Mouse (Mus musculus) heart, postnatal 4 days (tissue): ENCODE results near the gene Sbf2. TPM values are rescaled to one million over a fixed set of nuclear protein-coding genes. Genes with fewer than 3 reads are reported as not detected.

Experiments used
- DNase-seq: peaks from one replicate; pipeline ENCODE4 v3.0.0; 2021
- total RNA-seq, 2 experiments: library from RNA; stranded (reverse); gene quantifications; 2 replicates each; pipeline ENCODE4 v1.2.3; 2021

The Sbf2 gene
- total RNA-seq, 2 experiments from 2014 or later, result 68.4 to 70.1 TPM

- DNase-seq, result no peak
These were observed 344.3 kb downstream of the Sbf2 start for GRCm38 (mm10) chr7:110270455-110270854.

- DNase-seq, result no peak
These were observed 344.9 kb downstream of the Sbf2 start for GRCm38 (mm10) chr7:110269777-110270176.

GRCm38 (mm10) chr7:110268511-110268910, 346.2 kb downstream of the Sbf2 start:
- DNase-seq, result no peak

GRCm38 (mm10) chr7:110267994-110268393, 346.7 kb downstream of the Sbf2 start:
- no peak for DNase-seq

- no peak for DNase-seq
These were observed 347.7 kb downstream of the Sbf2 start for GRCm38 (mm10) chr7:110267014-110267413.

GRCm38 (mm10) chr7:110265796-110266195, 348.9 kb downstream of the Sbf2 start:
- DNase-seq, result peak; percentile 95

- DNase-seq, result no peak
These were observed 351.2 kb downstream of the Sbf2 start for GRCm38 (mm10) chr7:110263474-110263873.

- DNase-seq, result no peak
These were observed 352.1 kb downstream of the Sbf2 start for GRCm38 (mm10) chr7:110262661-110263060.

GRCm38 (mm10) chr7:110261807-110262206, 352.9 kb downstream of the Sbf2 start:
- DNase-seq, result no peak

- DNase-seq, result peak; percentile 26
These were observed 354.6 kb downstream of the Sbf2 start for GRCm38 (mm10) chr7:110259966-110260711.

GRCm38 (mm10) chr7:110258196-110258950, 356.3 kb downstream of the Sbf2 start:
- no peak for DNase-seq

Other genes starting within 250 kb of the Sbf2 start
- 10 to 100 TPM; 17.1 to 18.2 TPM for gene Adm, start 12.7 kb upstream of the Sbf2 start, total RNA-seq
- gene Ampd3, start 153.3 kb upstream of the Sbf2 start, total RNA-seq, result 10 to 100 TPM; 23.8 to 30.3 TPM
- gene Rnf141, start 229.5 kb upstream of the Sbf2 start, total RNA-seq, result 10 to 100 TPM; 51.9 to 57.6 TPM
- gene Lyve1, start 248.3 kb upstream of the Sbf2 start, total RNA-seq, result 10 to 100 TPM in 1 of 2 experiments, 1 to 10 TPM in 1; 9.0 to 10.2 TPM